Mouse (Mus musculus): Measurements from ENCODE around the gene Zbtb34.

Zbtb34 gene

GRCm38 (mm10) chr2:33400541-33400940 lies 30.6 kb downstream of the Zbtb34 start:
- DNase-seq (ENCODE audit: low spot score), result no peak

GRCm38 (mm10) chr2:33399091-33399490 lies 32.0 kb downstream of the Zbtb34 start:
- no peak for DNase-seq (ENCODE audit: low spot score)

GRCm38 (mm10) chr2:33397036-33397435 lies 34.1 kb downstream of the Zbtb34 start:
- no peak for DNase-seq (ENCODE audit: low spot score)

GRCm38 (mm10) chr2:33395053-33395452 lies 36.1 kb downstream of the Zbtb34 start:
- no peak for DNase-seq (ENCODE audit: low spot score)

GRCm38 (mm10) chr2:33393951-33394635 lies 37.0 kb downstream of the Zbtb34 start:
- DNase-seq (ENCODE audit: low spot score), result peak; percentile 38

GRCm38 (mm10) chr2:33393021-33393420 lies 38.1 kb downstream of the Zbtb34 start:
- no peak for DNase-seq (ENCODE audit: low spot score)

- no peak for DNase-seq (ENCODE audit: low spot score)
Measured at GRCm38 (mm10) chr2:33371648-33372408, 59.3 kb downstream of the Zbtb34 start.

GRCm38 (mm10) chr2:33370777-33371647 lies 60.1 kb downstream of the Zbtb34 start, which contains the start of gene Ralgps1:
Gene Ralgps1, minus strand, starts transcription at chr2:33371486.
- peak; percentile 88 for DNase-seq (ENCODE audit: low spot score)

GRCm38 (mm10) chr2:33370276-33370776 lies 60.8 kb downstream of the Zbtb34 start:
- DNase-seq (ENCODE audit: low spot score), result no peak

GRCm38 (mm10) chr2:33369453-33369852 lies 61.7 kb downstream of the Zbtb34 start:
- no peak for DNase-seq (ENCODE audit: low spot score)

GRCm38 (mm10) chr2:33368486-33368885 lies 62.6 kb downstream of the Zbtb34 start:
- no peak for DNase-seq (ENCODE audit: low spot score)

- no peak for DNase-seq (ENCODE audit: low spot score)
Measured at GRCm38 (mm10) chr2:33365703-33366471, 65.2 kb downstream of the Zbtb34 start.

GRCm38 (mm10) chr2:33364656-33365055 lies 66.5 kb downstream of the Zbtb34 start:
- no peak for DNase-seq (ENCODE audit: low spot score)

GRCm38 (mm10) chr2:33363890-33364289 lies 67.2 kb downstream of the Zbtb34 start:
- DNase-seq (ENCODE audit: low spot score), result no peak

GRCm38 (mm10) chr2:33361139-33361716 lies 69.9 kb downstream of the Zbtb34 start:
- no peak for DNase-seq (ENCODE audit: low spot score)

- no peak for DNase-seq (ENCODE audit: low spot score)
Measured at GRCm38 (mm10) chr2:33360564-33360963, 70.6 kb downstream of the Zbtb34 start.

GRCm38 (mm10) chr2:33359184-33359583 lies 71.9 kb downstream of the Zbtb34 start:
- DNase-seq (ENCODE audit: low spot score), result no peak

- DNase-seq (ENCODE audit: low spot score), result no peak
Measured at GRCm38 (mm10) chr2:33357250-33357838, 73.8 kb downstream of the Zbtb34 start.

All from layer of hippocampus, adult 9-10 months (tissue).